Mouse (Mus musculus): Measurements from ENCODE around the gene Grin1.

Gene Grin1

GRCm38 (mm10) chr2:25318971-25319773 lies at the start of gene Grin1:
TSS of gene Grin1 (minus strand) at chr2:25319187.
- DNase-seq (ENCODE audit: low spot score): peak; percentile 55

- DNase-seq (ENCODE audit: low spot score): peak; percentile 92
Observed at GRCm38 (mm10) chr2:25365091-25365761, 46.2 kb upstream of the Grin1 start, which contains the start of gene Uap1l1. TSS of gene Uap1l1 (minus strand) at chr2:25365682.

- DNase-seq (ENCODE audit: low spot score): no peak
Observed at GRCm38 (mm10) chr2:25364761-25365090, 45.7 kb upstream of the Grin1 start.

- no peak for DNase-seq (ENCODE audit: low spot score)
Observed at GRCm38 (mm10) chr2:25364313-25364712, 45.3 kb upstream of the Grin1 start.

- DNase-seq (ENCODE audit: low spot score): no peak
Observed at GRCm38 (mm10) chr2:25363478-25364178, 44.6 kb upstream of the Grin1 start.

GRCm38 (mm10) chr2:25359848-25360247 lies 40.9 kb upstream of the Grin1 start:
- no peak for DNase-seq (ENCODE audit: low spot score)

GRCm38 (mm10) chr2:25356208-25357079 lies 37.5 kb upstream of the Grin1 start, which contains the start of gene Dpp7:
TSS of gene Dpp7 (minus strand) at chr2:25356359.
- DNase-seq (ENCODE audit: low spot score): peak; percentile 89

GRCm38 (mm10) chr2:25355419-25356066 lies 36.6 kb upstream of the Grin1 start:
- DNase-seq (ENCODE audit: low spot score): no peak

GRCm38 (mm10) chr2:25354211-25354610 lies 35.2 kb upstream of the Grin1 start:
- no peak for DNase-seq (ENCODE audit: low spot score)

- no peak for DNase-seq (ENCODE audit: low spot score)
Observed at GRCm38 (mm10) chr2:25350701-25351100, 31.7 kb upstream of the Grin1 start.

GRCm38 (mm10) chr2:25349499-25349898 lies 30.5 kb upstream of the Grin1 start:
- no peak for DNase-seq (ENCODE audit: low spot score)

GRCm38 (mm10) chr2:25348162-25348561 lies 29.2 kb upstream of the Grin1 start:
- DNase-seq (ENCODE audit: low spot score): no peak

- no peak for DNase-seq (ENCODE audit: low spot score)
Observed at GRCm38 (mm10) chr2:25338303-25338702, 19.3 kb upstream of the Grin1 start.

- DNase-seq (ENCODE audit: low spot score): no peak
Observed at GRCm38 (mm10) chr2:25333569-25333968, 14.6 kb upstream of the Grin1 start.

- peak; percentile 98 for DNase-seq (ENCODE audit: low spot score)
Observed at GRCm38 (mm10) chr2:25332286-25333160, 13.5 kb upstream of the Grin1 start, which contains the start of gene Man1b1. TSS of gene Man1b1 (plus strand) at chr2:25332338.

GRCm38 (mm10) chr2:25331470-25331869 lies 12.5 kb upstream of the Grin1 start:
- DNase-seq (ENCODE audit: low spot score): no peak

- DNase-seq (ENCODE audit: low spot score): no peak
Observed at GRCm38 (mm10) chr2:25328440-25328839, 9.5 kb upstream of the Grin1 start.

- no peak for DNase-seq (ENCODE audit: low spot score)
Observed at GRCm38 (mm10) chr2:25326036-25326435, 7.0 kb upstream of the Grin1 start.

GRCm38 (mm10) chr2:25320084-25320483 lies 1.1 kb upstream of the Grin1 start:
- DNase-seq (ENCODE audit: low spot score): no peak
